Mouse (Mus musculus): ENCODE measurements around the gene Mab21l1.

DNA sequence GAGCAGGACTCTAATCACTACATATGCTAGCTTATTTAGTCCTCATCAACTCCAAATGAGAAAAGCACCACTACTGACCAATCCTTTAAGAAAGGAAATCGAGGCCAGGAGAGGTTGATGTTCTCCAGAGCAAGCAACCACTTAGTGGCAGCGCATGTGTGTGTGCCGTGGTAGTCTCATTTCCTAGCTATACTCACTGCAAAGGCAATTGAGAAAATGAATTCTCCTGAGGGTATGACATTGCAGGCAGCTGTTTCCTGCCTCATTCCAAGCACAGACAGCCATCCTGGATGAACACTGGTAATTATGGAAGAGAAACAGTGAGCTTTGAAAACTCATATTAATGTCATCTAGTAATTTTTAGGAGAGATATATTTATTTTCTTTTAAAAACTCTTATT, 42.6 kb downstream of the Mab21l1 start:
- TF ChIP-seq POLR2A (IDR thresholded peaks at IDR 0.05; ENCODE audit: borderline replicate concordance, low read depth, low read length) (no peak), CTCF (IDR thresholded peaks at IDR 0.05; ENCODE audit: low read depth, low read length) (no peak)
